Mouse (Mus musculus): Measurements from ENCODE around the gene Vmn2r101.

Gene Vmn2r101

GRCm38 (mm10) chr17:19576927-19577326 is at the start of gene Vmn2r101:
Gene Vmn2r101 (plus strand): TSS chr17:19577227.
- DNase-seq (ENCODE audit: low spot score in 2 of 2): no peak

- no peak for DNase-seq (ENCODE audit: low spot score in 2 of 2)
Observed at GRCm38 (mm10) chr17:19629328-19629727, 52.3 kb downstream of the Vmn2r101 start.

GRCm38 (mm10) chr17:19658447-19658846 is 81.4 kb downstream of the Vmn2r101 start:
- no peak for DNase-seq (ENCODE audit: low spot score in 2 of 2)

- no peak for DNase-seq (ENCODE audit: low spot score in 2 of 2)
Observed at GRCm38 (mm10) chr17:19660028-19660427, 83.0 kb downstream of the Vmn2r101 start, which contains the start of gene Vmn2r102. Gene Vmn2r102 (plus strand): TSS chr17:19660328.
